Mouse (Mus musculus): ENCODE results near the gene Pml. TPM values are rescaled to one million over a fixed set of nuclear protein-coding genes. Genes with fewer than 3 reads are reported as not detected.
"Not testable (repeated sequence)": the region's sequence is repeated elsewhere in the genome, so short reads cannot be mapped to it uniquely, and the experiment has no call there.

Pml gene
- polyA plus RNA-seq, 1 experiment from 2014 or later, result 16.1 TPM

DNA sequence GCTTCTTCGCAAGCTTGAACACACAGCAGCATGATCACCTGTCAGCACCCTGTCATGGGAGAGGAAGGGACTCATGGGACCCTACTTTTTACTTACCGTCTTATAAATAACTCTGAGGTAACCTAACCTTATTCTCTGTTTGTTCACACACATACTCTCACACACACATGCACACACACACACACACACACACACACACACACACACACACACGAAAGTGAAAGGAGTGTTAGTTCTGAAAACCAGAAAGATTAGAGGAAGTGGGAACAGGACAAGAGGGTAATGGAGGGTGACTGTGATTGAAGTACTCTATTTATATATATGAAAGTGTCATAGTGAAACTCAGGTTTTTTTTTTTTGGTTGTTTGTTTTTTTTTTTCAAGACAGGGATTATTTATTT lies 21.5 kb upstream of the Pml start:
- Histone ChIP-seq H3K36me3 (no peaks in the 10 kb centered on the region), H3K4me1 (replicated peaks) (peaks cover 26% of the 10 kb centered on the region), H3K9me3 (no peaks in the 10 kb centered on the region), H3K4me2 (no peak overlapping the region), H3K27me3 (no peaks in the 10 kb centered on the region), H3K4me3 (replicated peaks) (no peak overlapping the region), H3K9ac (replicated peaks) (no peak overlapping the region), H3K27ac (no peak overlapping the region)
- no peak for ATAC-seq (ENCODE audit: insufficient number of reproducible peaks, insufficient read depth, low FRiP score, low TSS enrichment, low read depth)
- 91% methylated on average over 3 of the region's 3 CpGs for WGBS

DNA sequence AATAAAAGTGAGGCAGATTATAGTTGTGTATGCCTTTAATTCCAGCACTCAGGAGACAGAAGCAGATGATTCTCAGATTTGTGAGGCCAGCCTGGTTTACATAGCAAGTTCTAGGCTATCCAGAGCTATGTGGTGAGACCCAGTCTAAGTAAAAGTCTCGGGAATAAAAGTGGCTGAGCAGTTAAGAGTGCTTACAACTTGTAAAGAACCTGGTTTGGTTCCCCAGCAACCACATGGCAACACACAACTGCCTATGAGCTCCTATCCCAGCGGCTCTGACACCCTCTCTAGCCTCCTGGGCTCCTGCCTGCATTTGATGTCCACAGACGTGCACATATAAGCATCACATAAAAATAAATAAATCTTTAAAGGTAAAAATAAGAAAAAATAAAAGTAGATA lies 20.5 kb upstream of the Pml start:
- Histone ChIP-seq H3K9ac (replicated peaks) (no peak overlapping the region), H3K36me3 (no peaks in the 10 kb centered on the region), H3K27me3 (no peaks in the 10 kb centered on the region), H3K4me3 (replicated peaks) (no peak overlapping the region), H3K4me1 (replicated peaks) (peaks cover 20% of the 10 kb centered on the region), H3K9me3 (no peaks in the 10 kb centered on the region), H3K27ac (no peak overlapping the region), H3K4me2 (no peak overlapping the region)
- ATAC-seq (ENCODE audit: insufficient number of reproducible peaks, insufficient read depth, low FRiP score, low TSS enrichment, low read depth), result no peak
- WGBS, result 41% methylated on average over 3 of the region's 3 CpGs

DNA sequence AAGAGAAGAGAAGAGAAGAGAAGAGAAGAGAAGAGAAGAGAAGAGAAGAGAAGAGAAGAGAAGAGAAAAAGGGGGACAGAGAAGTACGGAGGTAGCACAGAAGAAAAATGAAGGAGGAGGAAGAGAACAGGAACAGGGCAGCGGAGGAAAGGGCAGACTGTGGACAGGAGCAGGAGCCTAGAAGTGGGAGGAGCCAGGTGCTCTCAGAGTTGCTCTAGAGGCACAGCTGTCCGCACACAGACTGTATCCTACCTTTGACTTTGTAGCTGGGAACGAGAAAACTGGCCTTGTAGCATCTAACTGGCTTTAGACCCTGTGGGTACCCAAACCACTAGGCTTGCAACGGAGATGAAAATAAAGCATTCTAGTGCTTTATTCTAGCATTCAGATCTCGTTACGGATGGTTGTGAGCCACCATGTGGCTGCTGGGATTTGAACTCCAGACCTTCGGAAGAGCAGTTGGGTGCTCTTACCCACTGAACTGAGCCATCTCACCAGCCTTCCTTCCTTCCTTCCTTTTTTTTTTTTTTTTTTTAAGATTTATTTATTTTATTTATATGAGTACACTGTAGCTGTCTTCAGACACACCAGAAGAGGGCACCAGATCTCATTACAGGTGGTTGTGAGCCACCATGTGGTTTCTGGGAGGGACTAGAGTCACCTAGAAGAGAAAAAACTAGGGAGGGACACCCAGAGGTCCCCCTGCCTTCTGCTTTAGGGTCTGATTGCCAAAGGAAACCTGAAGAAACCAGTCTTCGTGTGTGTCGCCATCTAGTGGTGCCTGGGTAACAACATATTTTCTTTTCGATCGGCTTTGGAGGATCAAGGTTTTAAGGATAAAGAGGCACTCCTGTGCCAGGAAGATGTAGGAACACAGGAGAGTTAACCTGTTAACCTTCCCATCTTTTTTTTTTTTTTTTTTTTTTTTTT lies 19.1 kb upstream of the Pml start:
- no peaks in the 10 kb centered on the region for H3K27me3 ChIP-seq
- 55% methylated on average over 12 of the region's 12 CpGs for WGBS
- no peak overlapping the region for H3K27ac ChIP-seq
- no peak overlapping the region for H3K4me3 ChIP-seq (replicated peaks)
- ATAC-seq (ENCODE audit: insufficient number of reproducible peaks, insufficient read depth, low FRiP score, low TSS enrichment, low read depth), result no peak
- H3K4me2 ChIP-seq, result no peak overlapping the region
- no peaks in the 10 kb centered on the region; the same call in 1 of the 2 replicates for H3K36me3 ChIP-seq
- H3K4me1 ChIP-seq (replicated peaks), result peaks cover 10% of the 10 kb centered on the region
- no peak overlapping the region for H3K9ac ChIP-seq (replicated peaks)
- H3K9me3 ChIP-seq, result no peaks in the 10 kb centered on the region

DNA sequence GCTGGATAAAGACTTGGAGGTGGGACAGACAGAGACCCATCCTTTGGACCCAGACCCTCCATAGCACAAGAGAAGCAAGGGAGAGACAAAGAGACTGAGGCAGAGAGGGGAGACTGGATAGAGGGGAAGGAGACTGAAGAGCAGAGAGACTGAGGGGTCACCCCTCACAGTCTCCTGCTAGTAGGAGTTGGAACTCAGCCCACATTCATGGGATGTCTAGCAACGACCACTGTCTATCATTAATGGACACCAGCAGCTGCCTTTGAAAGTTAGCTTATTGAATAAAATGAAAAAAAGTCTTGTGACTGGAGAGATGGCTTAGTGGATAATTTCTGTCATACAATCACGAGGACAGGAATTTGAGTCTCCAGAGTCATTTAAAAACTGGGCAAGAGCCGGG lies 17.5 kb upstream of the Pml start:
- peaks cover 10% of the 10 kb centered on the region for H3K4me1 ChIP-seq (replicated peaks)
- peak overlapping the region; percentile 64 for H3K27ac ChIP-seq
- ATAC-seq (ENCODE audit: insufficient number of reproducible peaks, insufficient read depth, low FRiP score, low TSS enrichment, low read depth), result no peak
- no peak overlapping the region for H3K9ac ChIP-seq (replicated peaks)
- 89% methylated on average over 3 of the region's 3 CpGs for WGBS
- no peak overlapping the region for H3K4me2 ChIP-seq
- H3K4me3 ChIP-seq (replicated peaks), result no peak overlapping the region
- no peaks in the 10 kb centered on the region for H3K9me3 ChIP-seq
- H3K36me3 ChIP-seq, result peaks cover 9% of the 10 kb centered on the region
- no peaks in the 10 kb centered on the region for H3K27me3 ChIP-seq

DNA sequence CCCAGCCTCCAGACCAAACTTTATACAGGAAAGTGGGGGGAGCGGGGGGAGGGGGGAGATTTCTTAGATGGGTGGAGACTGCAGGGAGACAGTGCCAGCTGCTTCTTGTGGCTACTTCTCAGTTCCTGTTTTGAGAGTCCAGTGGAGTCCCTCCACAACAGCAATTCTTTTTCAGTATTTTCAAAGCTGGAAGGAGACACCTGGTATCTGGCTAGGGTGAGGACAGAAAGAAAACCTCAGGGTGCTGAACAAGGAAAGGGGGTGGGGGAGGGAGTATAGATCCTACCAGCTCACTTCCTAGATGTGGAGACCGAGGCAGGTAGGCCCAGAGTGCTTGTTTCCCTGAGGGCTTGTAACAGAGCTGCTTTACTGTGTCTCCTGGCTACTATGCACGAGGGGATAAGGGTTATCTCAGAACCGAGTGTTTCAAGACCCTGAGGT lies 17.0 kb upstream of the Pml start:
- WGBS, result 36% methylated on average over 4 of the region's 4 CpGs
- ATAC-seq (ENCODE audit: insufficient number of reproducible peaks, insufficient read depth, low FRiP score, low TSS enrichment, low read depth), result no peak
- H3K4me2 ChIP-seq, result no peak overlapping the region
- H3K27me3 ChIP-seq, result no peaks in the 10 kb centered on the region
- H3K27ac ChIP-seq, result peak overlapping the region; percentile 64
- H3K9ac ChIP-seq (replicated peaks), result no peak overlapping the region
- no peak overlapping the region for H3K4me3 ChIP-seq (replicated peaks)
- peaks cover 10% of the 10 kb centered on the region for H3K4me1 ChIP-seq (replicated peaks)
- peaks cover 14% of the 10 kb centered on the region for H3K36me3 ChIP-seq
- no peaks in the 10 kb centered on the region for H3K9me3 ChIP-seq

- Histone ChIP-seq H3K9ac (replicated peaks) (no peak overlapping the region), H3K27me3 (no peaks in the 10 kb centered on the region), H3K27ac (no peak overlapping the region), H3K9me3 (no peaks in the 10 kb centered on the region), H3K4me3 (replicated peaks) (no peak overlapping the region), H3K4me2 (no peak overlapping the region), H3K36me3 (peaks cover 22% of the 10 kb centered on the region), H3K4me1 (replicated peaks) (peaks cover 10% of the 10 kb centered on the region)
- 79% methylated on average over 3 of the region's 3 CpGs for WGBS
- ATAC-seq (ENCODE audit: insufficient number of reproducible peaks, insufficient read depth, low FRiP score, low TSS enrichment, low read depth), result no peak
These were observed 15.8 kb upstream of the Pml start for GRCm38 (mm10) chr9:58265368-58265767.

DNA sequence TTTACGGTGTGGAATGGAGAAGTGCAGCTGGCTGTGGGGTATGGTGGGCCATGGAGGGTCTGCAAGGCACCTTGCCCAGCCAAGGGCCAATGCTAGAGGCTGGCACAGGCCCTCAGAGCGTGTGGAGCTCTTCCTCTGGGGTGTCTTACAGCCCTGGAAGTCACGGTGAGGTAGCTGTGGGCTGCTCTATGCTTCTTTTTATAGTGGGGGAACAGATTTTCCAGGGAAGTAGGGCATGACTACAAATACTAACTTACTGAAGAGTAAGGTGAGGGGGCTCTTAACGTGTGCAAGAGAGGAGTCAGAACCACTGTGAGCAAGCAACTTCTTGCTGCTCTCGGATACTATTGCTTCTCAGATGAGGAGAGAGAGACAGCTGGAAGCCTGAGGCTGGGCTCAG lies 12.9 kb upstream of the Pml start:
- Histone ChIP-seq H3K4me1 (replicated peaks) (peaks cover 10% of the 10 kb centered on the region), H3K4me2 (no peak overlapping the region), H3K27me3 (no peaks in the 10 kb centered on the region), H3K9ac (replicated peaks) (no peak overlapping the region), H3K36me3 (peaks cover 39% of the 10 kb centered on the region), H3K4me3 (replicated peaks) (no peak overlapping the region), H3K27ac (no peak overlapping the region), H3K9me3 (no peaks in the 10 kb centered on the region)
- WGBS, result 88% methylated on average over 5 of the region's 5 CpGs
- no peak for ATAC-seq (ENCODE audit: insufficient number of reproducible peaks, insufficient read depth, low FRiP score, low TSS enrichment, low read depth)

GRCm38 (mm10) chr9:58255704-58256685 lies 6.4 kb upstream of the Pml start:
- no peaks in the 10 kb centered on the region for H3K9me3 ChIP-seq
- H3K4me3 ChIP-seq (replicated peaks), result no peak overlapping the region
- no peak for ATAC-seq (ENCODE audit: insufficient number of reproducible peaks, insufficient read depth, low FRiP score, low TSS enrichment, low read depth)
- H3K27me3 ChIP-seq, result no peaks in the 10 kb centered on the region
- no peak overlapping the region for H3K9ac ChIP-seq (replicated peaks)
- H3K4me1 ChIP-seq (replicated peaks), result peaks cover 4% of the 10 kb centered on the region
- no peak overlapping the region for H3K27ac ChIP-seq
- H3K4me2 ChIP-seq, result no peak overlapping the region
- 88% methylated on average over 10 of the region's 10 CpGs for WGBS
- H3K36me3 ChIP-seq, result peaks cover 38% of the 10 kb centered on the region

DNA sequence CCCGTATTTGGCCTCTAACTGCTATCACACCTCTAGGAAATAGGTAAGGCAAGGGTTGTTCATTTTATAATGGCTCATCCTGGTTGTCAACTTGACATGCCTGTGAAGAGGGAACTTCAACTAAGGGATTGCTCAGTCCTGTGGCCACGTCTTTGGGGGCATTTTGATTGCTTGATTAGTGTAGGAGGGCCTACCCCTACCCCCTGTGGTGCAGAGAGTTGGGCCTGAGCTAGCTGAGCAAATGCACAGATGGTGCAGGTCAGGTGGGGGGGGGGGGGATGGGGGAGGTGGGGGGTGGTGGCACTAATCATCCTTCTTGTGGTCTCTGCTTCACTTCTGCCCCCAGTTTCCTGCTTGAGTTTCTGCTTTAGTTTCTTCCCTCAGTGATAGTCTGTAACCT lies 5.5 kb upstream of the Pml start:
- no peak overlapping the region for H3K4me2 ChIP-seq
- no peak overlapping the region for H3K4me3 ChIP-seq (replicated peaks)
- no peak overlapping the region for H3K9ac ChIP-seq (replicated peaks)
- H3K27me3 ChIP-seq, result no peaks in the 10 kb centered on the region
- no peaks in the 10 kb centered on the region for H3K9me3 ChIP-seq
- peaks cover 7% of the 10 kb centered on the region for H3K4me1 ChIP-seq (replicated peaks)
- ATAC-seq (ENCODE audit: insufficient number of reproducible peaks, insufficient read depth, low FRiP score, low TSS enrichment, low read depth), result no peak
- no peak overlapping the region for H3K27ac ChIP-seq
- H3K36me3 ChIP-seq, result peaks cover 31% of the 10 kb centered on the region
- 45% methylated on average over 2 of the region's 2 CpGs for WGBS

GRCm38 (mm10) chr9:58253805-58254122 lies 4.2 kb upstream of the Pml start:
- not testable (repeated sequence) for H3K9me3 ChIP-seq; ATAC-seq (ENCODE audit: insufficient number of reproducible peaks, insufficient read depth, low FRiP score, low TSS enrichment, low read depth); H3K27me3 ChIP-seq
- Histone ChIP-seq H3K4me1 (replicated peaks) (peaks cover 12% of the 10 kb centered on the region), H3K9ac (replicated peaks) (peak overlapping the region; percentile 72), H3K27ac (0 out of 2 replicates have a peak overlapping the region, but pooled peaks have one; percentile 18), H3K4me3 (replicated peaks) (peak overlapping the region; percentile 67), H3K4me2 (peak overlapping the region; percentile 82), H3K36me3 (peaks cover 20% of the 10 kb centered on the region)
- WGBS, result 76% methylated on average over 5 of the region's 5 CpGs

All from limb, embryonic 12.5 days (tissue).